Mouse (Mus musculus) mature B cell (primary cell): ENCODE results near the gene 9230113P08Rik.
"Not testable (repeated sequence)": the region's sequence is repeated elsewhere in the genome, so short reads cannot be mapped to it uniquely, and the experiment has no call there.

Source experiments
- in situ Hi-C: fragments of 300-500 bp; cut with MboI; formaldehyde crosslinking; loops from 2 replicates; pipeline ENCODE4 v1.14.3; 2019

Gene 9230113P08Rik

GRCm38 (mm10) chr9:35908123-35908522 lies at the start of gene 9230113P08Rik:
Gene 9230113P08Rik, plus strand, starts transcription at chr9:35908423.
- in situ Hi-C loops = not testable (repeated sequence)

GRCm38 (mm10) chr9:35893112-35893511 lies 15.1 kb upstream of the 9230113P08Rik start:
- in situ Hi-C loops = not testable (repeated sequence)

- in situ Hi-C loops = no loop called here
Measured at GRCm38 (mm10) chr9:35904494-35904893, 3.7 kb upstream of the 9230113P08Rik start.

- in situ Hi-C loops = no loop called here
Measured at GRCm38 (mm10) chr9:35930817-35931216, 22.6 kb downstream of the 9230113P08Rik start.
